Mouse (Mus musculus): ENCODE measurements around the gene Anp32b. TPM values are rescaled to one million over a fixed set of nuclear protein-coding genes. Genes with fewer than 3 reads are reported as not detected.

Gene Anp32b
- total RNA-seq, 2 experiments from 2014 or later = 98.5 to 102 TPM

GRCm38 (mm10) chr4:46505361-46506057 is 54.8 kb downstream of the Anp32b start:
- no peak for DNase-seq

DNA sequence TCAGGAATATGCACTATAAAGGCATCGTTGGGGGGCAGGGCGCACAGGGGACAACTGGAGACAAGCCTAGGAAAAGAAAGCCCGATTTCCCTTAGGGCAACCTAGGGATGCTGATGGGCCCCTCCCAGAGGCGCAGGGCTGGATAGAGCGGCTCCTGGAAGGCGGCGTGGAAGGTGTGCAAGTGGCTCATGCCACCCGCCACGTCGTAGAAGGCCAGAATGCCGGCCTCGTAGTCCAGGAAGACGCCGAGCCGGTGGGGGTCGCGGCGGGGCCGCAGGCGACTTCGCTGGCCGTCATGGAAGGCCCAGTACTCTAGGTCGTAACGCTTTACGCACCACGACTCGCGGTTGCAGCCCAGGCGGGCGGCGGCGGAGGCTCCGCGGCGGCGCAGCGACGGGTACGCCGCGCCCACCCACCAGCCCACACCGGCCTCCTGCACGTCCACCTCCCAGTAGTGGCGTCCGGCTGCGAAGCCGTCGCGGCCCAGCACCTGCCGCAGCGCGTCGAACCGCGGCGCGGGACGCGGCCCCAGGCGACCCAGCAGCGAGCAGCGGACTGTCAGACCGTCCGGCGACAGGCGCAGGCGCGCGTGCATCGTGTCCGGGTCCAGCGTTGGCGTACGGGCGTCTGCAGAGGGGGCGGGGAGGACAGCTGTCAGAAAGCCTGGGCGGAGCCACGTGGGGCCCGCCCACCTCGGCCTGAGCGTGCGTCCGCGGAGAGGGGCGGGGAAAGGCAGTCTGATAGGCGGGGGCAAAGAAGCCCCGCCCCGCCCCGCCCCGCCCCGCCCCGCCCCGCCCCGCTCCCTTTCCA is 56.3 kb downstream of the Anp32b start:
- peak; percentile 96 for DNase-seq

GRCm38 (mm10) chr4:46507736-46508460 is 57.2 kb downstream of the Anp32b start:
- DNase-seq = peak; percentile 79

- no peak for DNase-seq
Measured at GRCm38 (mm10) chr4:46520491-46520890, 69.8 kb downstream of the Anp32b start.

DNA sequence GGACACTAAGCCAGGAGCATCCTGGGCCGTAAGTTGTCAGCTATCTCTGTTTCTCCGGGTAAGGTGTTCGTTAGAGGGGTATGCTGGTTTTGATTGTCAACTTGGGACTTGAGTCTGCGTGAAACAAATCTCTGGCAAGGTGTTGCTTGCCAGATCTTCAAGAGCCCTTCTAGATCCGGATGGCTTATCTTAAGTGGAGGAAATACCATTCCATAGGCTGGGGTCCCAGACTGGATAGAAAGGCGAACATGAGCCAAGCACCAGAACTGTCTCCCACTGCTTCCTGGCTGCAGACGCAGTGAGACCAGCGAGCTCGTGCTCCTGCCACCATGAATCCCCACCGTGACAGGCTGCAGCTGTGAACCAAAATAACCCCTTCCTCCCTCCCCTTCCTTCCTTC is 70.8 kb downstream of the Anp32b start:
- DNase-seq = no peak

Other genes starting within 250 kb of the Anp32b start
- not detected for gene Foxe1, start 107.3 kb upstream of the Anp32b start, total RNA-seq (2021)
- gene Trmo, start 61.5 kb upstream of the Anp32b start, total RNA-seq (2021) = 1 to 10 TPM; 3.5 to 4.0 TPM
- gene Hemgn, start 37.4 kb upstream of the Anp32b start, total RNA-seq (2021) = 1 to 10 TPM in 1 of 2 experiments, not detected in 1; 1.7 TPM
- gene Nans, start 38.3 kb downstream of the Anp32b start, total RNA-seq (2021) = 10 to 100 TPM; 34.7 to 38.0 TPM
- under 1 TPM; 0.63 to 0.93 TPM for gene Trim14, start 85.2 kb downstream of the Anp32b start, total RNA-seq (2021)
- under 1 TPM; 0.40 to 0.52 TPM for gene Coro2a, start 151.3 kb downstream of the Anp32b start, total RNA-seq (2021)
- gene Tbc1d2, start 199.3 kb downstream of the Anp32b start, total RNA-seq (2021) = 1 to 10 TPM; 1.6 to 1.8 TPM

All from gastrocnemius, postnatal 10 days (tissue).